Mouse (Mus musculus): ENCODE measurements around the gene Col15a1. TPM values are rescaled to one million over a fixed set of nuclear protein-coding genes. Genes with fewer than 3 reads are reported as not detected.

Col15a1 gene
- polyA plus RNA-seq, 1 experiment from 2014 or later = 22.1 TPM

DNA sequence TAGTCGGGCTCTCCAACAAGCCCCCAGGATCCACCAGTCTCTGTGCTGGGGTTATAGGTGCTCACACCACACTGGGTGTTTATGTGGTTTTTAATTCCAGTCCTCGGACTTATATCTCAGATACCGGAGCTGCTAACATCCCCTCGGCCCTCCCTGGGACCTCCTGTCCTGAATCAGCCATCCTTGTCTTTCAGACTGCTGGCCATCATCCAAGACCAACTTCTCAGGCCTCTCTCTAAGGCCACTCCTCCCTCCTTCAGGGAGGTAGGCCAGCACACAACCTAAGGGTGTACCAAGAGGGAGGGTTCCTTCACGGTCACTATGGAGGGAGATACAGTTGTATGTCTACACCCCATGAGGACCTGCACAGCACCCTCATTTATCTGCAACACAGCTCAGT lies 4.3 kb upstream of the Col15a1 start:
- Histone ChIP-seq H3K27ac (replicated peaks) (no peak overlapping the region), H3K27me3 (peaks cover 27% of the 10 kb centered on the region), H3K4me3 (replicated peaks) (no peak overlapping the region), H3K9ac (no peak overlapping the region), H3K4me2 (replicated peaks) (no peak overlapping the region), H3K36me3 (no peaks in the 10 kb centered on the region), H3K9me3 (replicated peaks) (no peaks in the 10 kb centered on the region), H3K4me1 (peaks cover 16% of the 10 kb centered on the region)
- WGBS = 80% methylated on average over 5 of the region's 5 CpGs
- no peak for ATAC-seq (ENCODE audit: insufficient number of reproducible peaks, low FRiP score, low TSS enrichment, low read depth)

GRCm38 (mm10) chr4:47205846-47206245 lies 2.1 kb upstream of the Col15a1 start:
- H3K4me2 ChIP-seq (replicated peaks) = no peak overlapping the region
- no peaks in the 10 kb centered on the region for H3K9me3 ChIP-seq (replicated peaks)
- H3K27ac ChIP-seq (replicated peaks) = no peak overlapping the region
- ATAC-seq (ENCODE audit: insufficient number of reproducible peaks, low FRiP score, low TSS enrichment, low read depth) = no peak
- peaks cover 43% of the 10 kb centered on the region for H3K27me3 ChIP-seq
- WGBS = 49% methylated on average over 6 of the region's 6 CpGs
- H3K36me3 ChIP-seq = no peaks in the 10 kb centered on the region
- no peak overlapping the region for H3K9ac ChIP-seq
- no peak overlapping the region for H3K4me3 ChIP-seq (replicated peaks)
- H3K4me1 ChIP-seq = peaks cover 20% of the 10 kb centered on the region

- no peaks in the 10 kb centered on the region for H3K9me3 ChIP-seq (replicated peaks)
- 2% methylated on average over 40 of the region's 40 CpGs for WGBS
- peaks cover 43% of the 10 kb centered on the region for H3K27me3 ChIP-seq
- peak overlapping the region; percentile 52 for H3K4me3 ChIP-seq (replicated peaks)
- H3K36me3 ChIP-seq = no peaks in the 10 kb centered on the region
- peak overlapping the region; percentile 89 for H3K4me2 ChIP-seq (replicated peaks)
- peak overlapping the region; percentile 33 for H3K9ac ChIP-seq
- H3K27ac ChIP-seq (replicated peaks) = no peak overlapping the region
- 0 out of 2 replicates have a peak, but pooled peaks have one; percentile 24 for ATAC-seq (ENCODE audit: insufficient number of reproducible peaks, low FRiP score, low TSS enrichment, low read depth)
- H3K4me1 ChIP-seq = peaks cover 19% of the 10 kb centered on the region
Observed at GRCm38 (mm10) chr4:47208421-47208991, 545 bp downstream of the Col15a1 start.

DNA sequence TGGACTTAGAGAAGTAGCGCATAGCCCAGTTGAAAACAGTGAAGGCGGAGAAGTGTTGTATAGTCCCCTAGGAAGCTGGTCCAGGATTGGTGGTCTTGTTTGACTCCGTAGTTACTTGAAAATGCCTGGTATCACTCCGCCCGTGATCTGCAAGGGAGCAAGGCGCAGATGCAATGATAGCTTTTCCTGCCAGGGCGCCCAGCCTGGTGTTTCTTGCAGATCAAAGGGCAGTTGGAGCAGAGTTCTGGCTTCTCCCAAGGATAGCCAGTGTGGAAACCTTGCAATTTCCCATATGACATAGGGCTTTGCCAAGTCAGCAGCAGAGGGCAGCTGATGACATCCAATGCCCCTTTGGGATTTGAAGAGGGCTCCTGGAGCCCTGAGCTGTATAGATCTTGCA lies 1.5 kb downstream of the Col15a1 start:
- no peaks in the 10 kb centered on the region for H3K9me3 ChIP-seq (replicated peaks)
- WGBS = 81% methylated on average over 7 of the region's 7 CpGs
- no peak overlapping the region for H3K27ac ChIP-seq (replicated peaks)
- H3K4me2 ChIP-seq (replicated peaks) = peak overlapping the region; percentile 89
- H3K36me3 ChIP-seq = no peaks in the 10 kb centered on the region
- no peak overlapping the region for H3K9ac ChIP-seq
- H3K4me1 ChIP-seq = peaks cover 16% of the 10 kb centered on the region
- peaks cover 43% of the 10 kb centered on the region for H3K27me3 ChIP-seq
- peak overlapping the region; percentile 52; the same call in 1 of the 2 replicates for H3K4me3 ChIP-seq (replicated peaks)
- no peak for ATAC-seq (ENCODE audit: insufficient number of reproducible peaks, low FRiP score, low TSS enrichment, low read depth)

DNA sequence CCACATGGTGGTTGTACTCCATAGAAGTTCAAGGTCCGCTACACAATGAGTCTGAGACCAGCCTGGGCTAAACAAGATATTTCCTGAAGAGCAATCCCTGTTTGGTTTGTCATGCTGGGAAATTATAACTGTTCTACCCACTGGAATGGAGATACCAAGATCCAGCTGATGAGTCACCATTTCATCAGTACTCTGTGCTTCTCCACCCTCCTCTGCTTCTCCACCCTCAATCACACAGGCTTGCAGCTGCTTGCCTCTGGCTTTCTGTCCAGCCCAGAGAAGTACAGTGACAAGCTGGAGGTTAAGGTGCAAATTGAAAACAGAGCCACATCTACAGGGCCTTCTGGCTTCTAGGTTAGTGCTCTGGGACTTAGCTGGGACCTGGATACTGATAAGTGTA lies 10.9 kb downstream of the Col15a1 start:
- H3K9ac ChIP-seq = no peak overlapping the region
- ATAC-seq (ENCODE audit: insufficient number of reproducible peaks, low FRiP score, low TSS enrichment, low read depth) = no peak
- WGBS = 94% methylated on average over 1 of the region's 1 CpGs

DNA sequence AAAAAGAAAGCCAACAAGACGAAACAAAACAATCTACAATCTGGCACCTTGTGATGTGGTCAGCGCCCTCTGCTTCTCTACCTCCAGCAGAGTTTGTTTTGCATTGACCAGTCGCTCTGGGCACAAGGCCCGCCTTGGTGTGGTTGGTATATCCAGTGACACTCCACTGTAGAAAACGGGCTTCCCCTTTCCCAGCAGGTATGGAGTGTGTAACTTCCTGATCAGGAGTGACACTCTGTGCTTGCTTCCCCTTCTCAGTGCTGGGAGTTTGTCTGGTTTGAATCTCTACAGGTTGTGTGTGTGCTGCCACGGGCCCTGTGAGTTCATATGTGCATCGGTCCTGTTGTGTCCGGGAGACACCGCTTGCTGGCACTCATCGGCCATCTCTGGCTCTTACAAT lies 11.4 kb downstream of the Col15a1 start:
- Histone ChIP-seq H3K27ac (replicated peaks) (no peak overlapping the region), H3K4me1 (no peaks in the 10 kb centered on the region), H3K4me2 (replicated peaks) (no peak overlapping the region), H3K27me3 (no peaks in the 10 kb centered on the region), H3K36me3 (no peaks in the 10 kb centered on the region), H3K9ac (no peak overlapping the region), H3K4me3 (replicated peaks) (no peak overlapping the region), H3K9me3 (replicated peaks) (no peaks in the 10 kb centered on the region)
- 84% methylated on average over 10 of the region's 10 CpGs for WGBS
- ATAC-seq (ENCODE audit: insufficient number of reproducible peaks, low FRiP score, low TSS enrichment, low read depth) = no peak

More for the DNA sequence above, 10.9 kb downstream of the Col15a1 start:
- Histone ChIP-seq H3K4me3 (replicated peaks) (no peak overlapping the region), H3K4me1 (no peaks in the 10 kb centered on the region), H3K27ac (replicated peaks) (no peak overlapping the region), H3K36me3 (no peaks in the 10 kb centered on the region), H3K27me3 (no peaks in the 10 kb centered on the region), H3K4me2 (replicated peaks) (no peak overlapping the region), H3K9me3 (replicated peaks) (no peaks in the 10 kb centered on the region)

- Histone ChIP-seq H3K4me1 (no peaks in the 10 kb centered on the region), H3K27ac (replicated peaks) (no peak overlapping the region), H3K27me3 (no peaks in the 10 kb centered on the region), H3K36me3 (no peaks in the 10 kb centered on the region), H3K4me2 (replicated peaks) (no peak overlapping the region), H3K4me3 (replicated peaks) (no peak overlapping the region), H3K9me3 (replicated peaks) (no peaks in the 10 kb centered on the region), H3K9ac (no peak overlapping the region)
- no peak for ATAC-seq (ENCODE audit: insufficient number of reproducible peaks, low FRiP score, low TSS enrichment, low read depth)
- 77% methylated on average over 3 of the region's 3 CpGs for WGBS
Observed at GRCm38 (mm10) chr4:47220544-47220943, 12.6 kb downstream of the Col15a1 start.

DNA sequence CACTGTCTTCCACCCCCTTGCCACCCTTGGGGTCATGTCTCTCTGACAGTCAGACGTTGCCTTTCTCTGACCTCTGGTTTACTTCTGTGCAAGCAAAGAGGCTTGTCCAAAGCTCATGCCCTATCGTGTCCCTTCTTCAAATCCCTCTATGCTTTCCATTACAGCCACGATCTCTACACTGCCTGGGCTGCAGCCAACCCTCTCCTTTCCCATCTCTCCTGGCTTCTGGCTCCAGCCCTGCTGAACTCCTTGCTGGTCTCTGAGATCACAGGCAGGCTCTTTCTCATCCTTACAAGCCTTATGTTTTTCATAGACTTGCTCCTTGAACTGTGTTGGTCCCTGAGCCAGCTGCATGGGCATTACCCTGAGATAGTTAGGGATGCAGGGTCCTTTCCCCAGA lies 14.2 kb downstream of the Col15a1 start:
- no peak overlapping the region for H3K9ac ChIP-seq
- H3K4me2 ChIP-seq (replicated peaks) = no peak overlapping the region
- H3K9me3 ChIP-seq (replicated peaks) = no peaks in the 10 kb centered on the region
- H3K4me1 ChIP-seq = peaks cover 7% of the 10 kb centered on the region
- no peak for ATAC-seq (ENCODE audit: insufficient number of reproducible peaks, low FRiP score, low TSS enrichment, low read depth)
- H3K27ac ChIP-seq (replicated peaks) = no peak overlapping the region
- H3K4me3 ChIP-seq (replicated peaks) = no peak overlapping the region
- no peaks in the 10 kb centered on the region for H3K27me3 ChIP-seq
- WGBS = 63% methylated on average over 3 of the region's 3 CpGs
- H3K36me3 ChIP-seq = no peaks in the 10 kb centered on the region

DNA sequence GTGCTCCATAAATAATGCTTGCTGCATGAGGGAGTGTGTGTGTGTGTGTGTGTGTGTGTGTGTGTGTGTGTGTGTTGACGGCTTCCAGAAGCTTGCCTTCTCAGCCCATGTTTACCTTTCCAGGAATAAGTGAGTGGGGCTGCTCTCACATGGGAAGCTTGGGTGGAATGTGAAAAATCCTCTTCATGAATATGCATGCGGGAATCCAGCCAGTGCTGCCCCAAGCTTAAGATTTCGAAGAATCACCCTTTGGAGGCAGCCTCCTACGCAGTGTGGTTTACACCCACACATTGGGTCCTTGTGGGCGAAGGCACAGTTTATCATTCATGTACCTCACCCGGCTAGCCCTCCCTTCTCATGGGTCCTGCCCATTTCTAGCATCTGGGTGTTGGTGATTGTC lies 18.0 kb downstream of the Col15a1 start:
- no peak overlapping the region for H3K9ac ChIP-seq
- H3K4me3 ChIP-seq (replicated peaks) = no peak overlapping the region
- H3K27me3 ChIP-seq = no peaks in the 10 kb centered on the region
- peaks cover 18% of the 10 kb centered on the region for H3K4me1 ChIP-seq
- no peaks in the 10 kb centered on the region for H3K9me3 ChIP-seq (replicated peaks)
- no peak overlapping the region for H3K27ac ChIP-seq (replicated peaks)
- H3K36me3 ChIP-seq = no peaks in the 10 kb centered on the region
- no peak for ATAC-seq (ENCODE audit: insufficient number of reproducible peaks, low FRiP score, low TSS enrichment, low read depth)
- no peak overlapping the region for H3K4me2 ChIP-seq (replicated peaks)
- 52% methylated on average over 6 of the region's 6 CpGs for WGBS

- H3K27ac ChIP-seq (replicated peaks) = no peak overlapping the region
- no peak for ATAC-seq (ENCODE audit: insufficient number of reproducible peaks, low FRiP score, low TSS enrichment, low read depth)
- no peak overlapping the region for H3K4me3 ChIP-seq (replicated peaks)
- no peaks in the 10 kb centered on the region for H3K27me3 ChIP-seq
- no peaks in the 10 kb centered on the region for H3K36me3 ChIP-seq
- no peak overlapping the region for H3K9ac ChIP-seq
- no peaks in the 10 kb centered on the region for H3K9me3 ChIP-seq (replicated peaks)
- peaks cover 18% of the 10 kb centered on the region for H3K4me1 ChIP-seq
- WGBS = 62% methylated on average over 4 of the region's 4 CpGs
- H3K4me2 ChIP-seq (replicated peaks) = no peak overlapping the region
Observed at GRCm38 (mm10) chr4:47227101-47227500, 19.1 kb downstream of the Col15a1 start.

- Histone ChIP-seq H3K9ac (no peak overlapping the region), H3K4me3 (replicated peaks) (no peak overlapping the region), H3K36me3 (no peaks in the 10 kb centered on the region), H3K4me2 (replicated peaks) (no peak overlapping the region), H3K9me3 (replicated peaks) (no peaks in the 10 kb centered on the region), H3K27me3 (no peaks in the 10 kb centered on the region), H3K4me1 (peaks cover 22% of the 10 kb centered on the region), H3K27ac (replicated peaks) (peak overlapping the region; percentile 41)
- peak; percentile 68; the same call in 1 of the 2 replicates for ATAC-seq (ENCODE audit: insufficient number of reproducible peaks, low FRiP score, low TSS enrichment, low read depth)
- 30% methylated on average over 6 of the region's 6 CpGs for WGBS
Observed at GRCm38 (mm10) chr4:47227756-47228155, 19.8 kb downstream of the Col15a1 start.

DNA sequence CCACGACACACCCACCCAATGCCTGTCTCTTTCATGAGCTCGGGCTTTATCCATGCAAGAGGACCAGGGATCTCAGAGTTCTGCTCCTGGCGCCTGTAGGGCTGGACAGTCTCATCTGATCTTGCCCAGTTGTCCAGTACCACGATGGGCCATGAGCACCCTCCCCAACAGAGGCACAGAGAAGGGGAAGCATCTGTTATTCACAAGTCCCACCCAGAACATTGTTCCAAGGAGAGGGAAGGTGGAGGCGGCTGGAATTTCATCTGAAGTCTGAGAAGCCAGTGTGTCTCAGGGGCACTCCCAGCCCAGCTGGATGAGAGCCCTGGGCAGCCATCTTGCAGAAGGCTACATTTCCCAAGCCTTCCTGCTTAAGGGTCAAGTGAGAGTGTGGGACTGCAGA lies 21.0 kb downstream of the Col15a1 start:
- 80% methylated on average over 5 of the region's 5 CpGs for WGBS

More for the DNA sequence above, 21.0 kb downstream of the Col15a1 start:
- Histone ChIP-seq H3K4me1 (peaks cover 22% of the 10 kb centered on the region), H3K9me3 (replicated peaks) (no peaks in the 10 kb centered on the region), H3K36me3 (no peaks in the 10 kb centered on the region), H3K27ac (replicated peaks) (no peak overlapping the region; the same call in 1 of the 2 replicates), H3K4me3 (replicated peaks) (no peak overlapping the region), H3K27me3 (no peaks in the 10 kb centered on the region), H3K9ac (no peak overlapping the region), H3K4me2 (replicated peaks) (no peak overlapping the region)
- no peak for ATAC-seq (ENCODE audit: insufficient number of reproducible peaks, low FRiP score, low TSS enrichment, low read depth)

All from embryonic facial prominence, embryonic 15.5 days (tissue).